Mouse (Mus musculus) central nervous system, embryonic 14 days (tissue): Measurements from ENCODE around the gene Gm44. TPM values are rescaled to one million over a fixed set of nuclear protein-coding genes. Genes with fewer than 3 reads are reported as not detected.

ENCODE experiments used
- polyA plus RNA-seq: library from polyadenylated mRNA; depleted of rRNA; stranded (reverse); fragments of >200 nt; gene quantifications from 2 replicates; pipeline ENCODE4 v1.2.3, GENCODE M21; 2012; rRNA removed

Gene Gm44
- polyA plus RNA-seq, result not detected in 2 replicates

DNA sequence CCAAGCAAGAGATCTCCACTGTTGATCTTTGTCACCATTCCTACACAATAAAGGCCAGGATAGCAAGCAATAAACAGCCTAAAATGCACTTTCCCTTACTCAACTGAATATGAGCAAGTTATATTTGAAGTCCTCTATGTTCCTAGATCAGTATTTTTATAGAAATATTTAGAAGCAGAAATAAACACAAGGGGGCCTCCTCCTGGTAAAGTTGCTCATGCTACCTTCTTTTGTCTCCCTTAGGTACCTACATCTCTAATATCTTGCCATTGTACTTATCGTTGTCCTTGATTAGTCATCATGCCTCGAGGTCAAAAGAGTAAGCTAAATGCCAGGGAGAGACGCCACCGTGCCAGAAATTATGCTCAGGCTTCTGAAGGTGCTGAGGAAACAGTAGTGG is at the start of gene Gm44:
Gm44 (plus strand) TSS at position 301 of the 400 bp plus-strand sequence.

